Mouse (Mus musculus): ENCODE data around the gene Lilr4b. TPM values are rescaled to one million over a fixed set of nuclear protein-coding genes. Genes with fewer than 3 reads are reported as not detected.

The Lilr4b gene
- total RNA-seq, 2 experiments from 2014 or later, result 0.78 to 0.97 TPM

- no peak overlapping the region for H3K4me3 ChIP-seq
- no peak overlapping the region for H3K27ac ChIP-seq
- no peak for DNase-seq
- TF ChIP-seq CTCF (IDR thresholded peaks at IDR 0.05), result no peak
- intact Hi-C loops (cut with DNase I), result no loop called here
Observed at GRCm38 (mm10) chr10:51528840-51529434, 48.5 kb downstream of the Lilr4b start.

GRCm38 (mm10) chr10:51529497-51529896 is 49.1 kb downstream of the Lilr4b start:
- DNase-seq, result no peak
- intact Hi-C loops (cut with DNase I), result no loop called here
- no peak overlapping the region for H3K27ac ChIP-seq
- no peak for TF ChIP-seq CTCF (IDR thresholded peaks at IDR 0.05)
- no peak overlapping the region for H3K4me3 ChIP-seq

- DNase-seq, result no peak
- Histone ChIP-seq H3K27ac (no peak overlapping the region), H3K4me3 (no peak overlapping the region)
- intact Hi-C loops (cut with DNase I), result no loop called here
- TF ChIP-seq CTCF (IDR thresholded peaks at IDR 0.05), result no peak
Observed at GRCm38 (mm10) chr10:51530813-51531212, 50.4 kb downstream of the Lilr4b start.

Other genes with a start within 250 kb of the Lilr4b start
- gene Gm49339, start within 50 bp of the Lilr4b start, total RNA-seq (2021), result not detected
- under 1 TPM; 0.75 to 0.84 TPM for gene Lilrb4a, start 10.3 kb downstream of the Lilr4b start, total RNA-seq (2021)
- gene Fam162b, start 109.9 kb downstream of the Lilr4b start, total RNA-seq (2021), result not detected
- gene Gprc6a, start 150.8 kb downstream of the Lilr4b start, total RNA-seq (2021), result not detected
- gene Rfx6, start 197.1 kb downstream of the Lilr4b start, total RNA-seq (2021), result not detected

Data from gastrocnemius, adult 2 months (tissue).